Comparison of ENCODE assay signal across 11 mouse cellular contexts in the genomic region with DNA sequence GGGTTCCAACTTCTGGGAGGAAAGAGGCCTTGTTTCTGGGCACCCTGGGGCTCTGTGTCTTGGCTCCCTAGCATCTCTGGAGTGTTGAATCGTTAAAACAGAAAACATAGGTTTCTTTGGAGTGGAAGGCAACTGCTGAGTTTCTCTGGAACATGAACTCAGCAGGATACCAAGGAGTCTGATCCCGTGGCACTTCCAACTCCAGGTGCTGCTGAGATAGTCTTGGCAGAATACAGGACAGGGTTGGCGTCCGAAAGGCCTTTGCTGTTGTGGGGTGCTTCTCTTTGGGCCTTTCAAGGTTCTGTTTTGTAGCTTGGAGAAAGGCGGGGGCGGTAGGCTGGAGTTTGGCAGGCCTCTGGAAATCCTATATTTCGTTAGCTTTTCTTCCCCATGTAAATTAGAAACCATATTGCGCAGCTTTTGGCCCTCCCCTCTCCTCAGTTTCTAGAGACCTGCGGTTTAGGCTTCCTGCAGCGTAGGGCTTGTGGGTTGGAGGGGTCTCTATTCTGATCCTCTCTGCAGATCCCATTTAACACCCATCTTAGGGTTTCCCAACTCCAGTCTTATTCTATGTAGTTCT. TPM values are rescaled to one million over a fixed set of nuclear protein-coding genes. Genes with fewer than 3 reads are reported as not detected.
DNase-seq lines count a peak whose midpoint lies in the region; ATAC-seq and TF ChIP-seq lines count a peak whose summit lies in the region.
"Had no signal": no experiment of that assay in that cellular context is flagged by ENCODE, and none has a peak within 500 bp of the region (broad histone marks: within the 10 kb centered on the region; RNA-seq: fewer than 3 reads in every experiment).

No protein-coding gene starts in this region.

- peak overlapping the region; percentile 43 for H3K4me3 ChIP-seq in forebrain, postnatal 0 days (ENCODE audit: low read depth, low read length)
- H3K4me3 ChIP-seq in midbrain, embryonic 13.5 days (replicated peaks) = peak overlapping the region; percentile 52
- H3K4me3 ChIP-seq: embryonic facial prominence, embryonic 15.5 days had no signal

- WGBS in forebrain, postnatal 0 days = 5% methylated on average over 10 of the region's 10 CpGs
- WGBS in midbrain, embryonic 13.5 days = 2% methylated on average over 10 of the region's 10 CpGs

- peak overlapping the region; percentile 89 for H3K27ac ChIP-seq in forebrain, postnatal 0 days (ENCODE audit: low read depth, low read length)
- H3K27ac ChIP-seq in midbrain, embryonic 13.5 days = peak overlapping the region; percentile 86
- H3K27ac ChIP-seq: embryonic facial prominence, embryonic 15.5 days had no signal

- H3K4me2 ChIP-seq in forebrain, postnatal 0 days (ENCODE audit: low read depth) = peak overlapping the region; percentile 55
- H3K4me2 ChIP-seq in midbrain, embryonic 13.5 days (replicated peaks) = peak overlapping the region; percentile 58
- H3K4me2 ChIP-seq: embryonic facial prominence, embryonic 15.5 days had no signal

- TF ChIP-seq CTCF in forebrain, postnatal 0 days (IDR thresholded peaks at IDR 0.05; ENCODE audit: low read depth) = no peak

- H3K9ac ChIP-seq in forebrain, postnatal 0 days = peak overlapping the region; percentile 60
- peak overlapping the region; percentile 86 for H3K9ac ChIP-seq in midbrain, embryonic 13.5 days (replicated peaks)
- H3K9ac ChIP-seq: embryonic facial prominence, embryonic 15.5 days had no signal

- peaks cover 22% of the 10 kb centered on the region for H3K27me3 ChIP-seq in forebrain, postnatal 0 days (ENCODE audit: insufficient read depth, low read length)
- peaks cover 98% of the 10 kb centered on the region for H3K27me3 ChIP-seq in midbrain, embryonic 13.5 days

- no peaks in the 10 kb centered on the region for H3K9me3 ChIP-seq in forebrain, postnatal 0 days (ENCODE audit: low read length)
- no peaks in the 10 kb centered on the region for H3K9me3 ChIP-seq in midbrain, embryonic 13.5 days
- H3K9me3 ChIP-seq: embryonic facial prominence, embryonic 15.5 days had no signal

- no peaks in the 10 kb centered on the region for H3K4me1 ChIP-seq in forebrain, postnatal 0 days (ENCODE audit: insufficient read depth)
- H3K4me1 ChIP-seq in midbrain, embryonic 13.5 days (replicated peaks) = peaks cover 47% of the 10 kb centered on the region

- H3K36me3 ChIP-seq in forebrain, postnatal 0 days (ENCODE audit: insufficient read depth) = no peaks in the 10 kb centered on the region
- H3K36me3 ChIP-seq in midbrain, embryonic 13.5 days = no peaks in the 10 kb centered on the region
- H3K36me3 ChIP-seq: embryonic facial prominence, embryonic 15.5 days had no signal

- peak; percentile 38 for DNase-seq in kidney, adult 18-20 months
- DNase-seq in kidney, adult 8-10 months = no peak
- DNase-seq in Muller cell, postnatal 12 days (ENCODE audit: inconsistent ontology term) = peak; percentile 69
- DNase-seq in forebrain, postnatal 0 days = peak; percentile 88
- no peak for DNase-seq in thymus, postnatal 14 days
- no peak for DNase-seq in frontal cortex, postnatal 14 days (ENCODE audit: low spot score in 2 of 2)
- DNase-seq in adrenal gland, adult 8-10 months = no peak
- DNase-seq: adrenal gland, postnatal 25 days had no signal

- ATAC-seq in forebrain, postnatal 0 days = no peak
- ATAC-seq in midbrain, embryonic 13.5 days = no peak

RNA-seq across cellular contexts. Expression of a gene that starts 2.2 kb away (rescaled TPM):
- 23.5 and 37.4 TPM in 2 replicates for total RNA-seq in forebrain, postnatal 0 days (2014; rRNA removed)
- 7.4 and 10.8 TPM in 2 replicates for polyA plus RNA-seq in forebrain, postnatal 0 days (2015; fragmentation: Nextera tagmentation; extraction: Ambion mirVana)
- polyA plus RNA-seq in midbrain, embryonic 13.5 days (2015; fragmentation: Nextera tagmentation; extraction: Ambion mirVana) = 6.5 and 8.3 TPM in 2 replicates
- total RNA-seq in adrenal gland, adult 8-10 months (2022) = under 1 TPM in 2 of 4 experiments, not detected in 2; 0.11 to 0.17 TPM
- total RNA-seq: adrenal gland, postnatal 25 days; heart, postnatal 25 days had no signal

RNA-seq across cellular contexts. Expression of a gene that starts 11.9 kb away (rescaled TPM):
- 16.5 and 30.8 TPM in 2 replicates for total RNA-seq in forebrain, postnatal 0 days (2014; rRNA removed)
- 8.0 and 8.2 TPM in 2 replicates for polyA plus RNA-seq in forebrain, postnatal 0 days (2015; fragmentation: Nextera tagmentation; extraction: Ambion mirVana)
- polyA plus RNA-seq in midbrain, embryonic 13.5 days (2015; fragmentation: Nextera tagmentation; extraction: Ambion mirVana) = 10.9 and 14.6 TPM in 2 replicates
- 10 to 100 TPM; 13.2 to 19.7 (median 14.6) TPM for total RNA-seq in adrenal gland, adult 8-10 months (2022)

RNA-seq across cellular contexts. Expression of a gene that starts 52.4 kb away (rescaled TPM):
- total RNA-seq in forebrain, postnatal 0 days (2014; rRNA removed) = 25.2 and 27.2 TPM in 2 replicates
- 23.1 and 28.4 TPM in 2 replicates for polyA plus RNA-seq in forebrain, postnatal 0 days (2015; fragmentation: Nextera tagmentation; extraction: Ambion mirVana)
- polyA plus RNA-seq in midbrain, embryonic 13.5 days (2015; fragmentation: Nextera tagmentation; extraction: Ambion mirVana) = 8.4 and 8.7 TPM in 2 replicates
- 10 to 100 TPM in 3 of 4 experiments, 1 to 10 TPM in 1; 9.9 to 13.8 (median 11.1) TPM for total RNA-seq in adrenal gland, adult 8-10 months (2022)

Comparison
In these comparisons a context has a peak if more than half of its experiments do, and no peak if none do; other contexts are left out.
1. DNase-seq: peak in kidney, adult 18-20 months (single experiment), Muller cell, postnatal 12 days (single experiment) and forebrain, postnatal 0 days (single experiment); none in kidney, adult 8-10 months (0 of 2), thymus, postnatal 14 days (single experiment), frontal cortex, postnatal 14 days (0 of 2) and adrenal gland, adult 8-10 months (single experiment).
2. RNA of a gene that starts 2.2 kb away (total RNA-seq): 23.5 to 37.4 TPM in forebrain, postnatal 0 days; 0.11 to 0.17 TPM in adrenal gland, adult 8-10 months; every median in the first group is over 10 times any median in the second.